Mouse (Mus musculus) neural tube, embryonic 14.5 days (tissue): ENCODE data around the gene Actr8. TPM values are rescaled to one million over a fixed set of nuclear protein-coding genes. Genes with fewer than 3 reads are reported as not detected.

ENCODE experiments used
- ATAC-seq: fragments of 200-750 bp; cut with Nextera tagmentation; 2 replicates; pipeline ENCODE4 v1.8.0; 2017; ENCODE audit warnings: low read depth, mild to moderate bottlenecking, moderate TSS enrichment, moderate library complexity
- H3K27ac ChIP-seq: fragments of 300-500 bp; sonication (generic); 2 replicates; pipeline ENCODE4 v1.5.1; 2014; ENCODE audit warnings: low read depth, mild to moderate bottlenecking, control low read depth, low read length, moderate library complexity, mixed read lengths
- H3K27me3 ChIP-seq: fragments of 300-500 bp; sonication (generic); 2 replicates; pipeline ENCODE4 v1.6.1; 2014; ENCODE audit warnings: low read length; ENCODE audit not compliant: control insufficient read depth, insufficient read depth
- H3K36me3 ChIP-seq: fragments of 300-500 bp; sonication (generic); 2 replicates; pipeline ENCODE4 v1.6.1; 2014; ENCODE audit warnings: low read length, mixed read lengths; ENCODE audit not compliant: control insufficient read depth, insufficient read depth
- H3K4me1 ChIP-seq: fragments of 300-500 bp; sonication (generic); 2 replicates; pipeline ENCODE4 v1.6.1; 2014; ENCODE audit warnings: low read length; ENCODE audit not compliant: control insufficient read depth, insufficient read depth
- H3K4me2 ChIP-seq: fragments of 300-500 bp; sonication (generic); 2 replicates; pipeline ENCODE4 v1.6.1; 2014; ENCODE audit warnings: mild to moderate bottlenecking, low read depth, low read length, control low read depth
- H3K4me3 ChIP-seq: fragments of 300-500 bp; sonication (generic); 2 replicates; pipeline ENCODE4 v1.5.1; 2014; ENCODE audit warnings: low read depth, low read length, control low read depth, mixed read lengths
- H3K9ac ChIP-seq: fragments of 300-500 bp; sonication (generic); replicated peaks from 2 replicates; pipeline ENCODE4 v1.6.1; 2014; ENCODE audit warnings: low read depth, mild to moderate bottlenecking, control low read depth, low read length, mixed read lengths
- H3K9me3 ChIP-seq: fragments of 300-500 bp; sonication (generic); 2 replicates; pipeline ENCODE4 v1.6.1; 2016; ENCODE audit warnings: low read length; ENCODE audit not compliant: control insufficient read depth
- WGBS: fragments of 180-500 bp; shearing (Covaris S2); extraction: QIAGEN DNeasy Blood & Tissue Kit; methylation state at CpG from one replicate; pipeline ENCODE4 v1.1.7; 2014; 5-methylcytosine and 5-hydroxymethylcytosine counted together
- polyA plus RNA-seq: library from polyadenylated mRNA; unstranded; fragments of >200 nt; fragmentation: Nextera tagmentation; extraction: Ambion mirVana; gene quantifications from 2 replicates; pipeline ENCODE4 v1.2.1, GENCODE M21; 2014

Actr8 gene
- polyA plus RNA-seq, 1 experiment from 2014 or later = 71.3 TPM

- no peak for ATAC-seq
- Histone ChIP-seq H3K36me3 (no peaks in the 10 kb centered on the region), H3K27ac (no peak overlapping the region), H3K4me1 (no peaks in the 10 kb centered on the region), H3K4me2 (no peak overlapping the region), H3K9me3 (no peaks in the 10 kb centered on the region), H3K4me3 (no peak overlapping the region), H3K9ac (no peak overlapping the region), H3K27me3 (no peaks in the 10 kb centered on the region)
- 51% methylated on average over 9 of the region's 9 CpGs for WGBS
Observed at GRCm38 (mm10) chr14:30019792-30020575, 41.8 kb downstream of the Actr8 start.

GRCm38 (mm10) chr14:30022471-30022870, 44.3 kb downstream of the Actr8 start:
- Histone ChIP-seq H3K4me3 (no peak overlapping the region), H3K9ac (no peak overlapping the region), H3K27me3 (no peaks in the 10 kb centered on the region), H3K4me2 (no peak overlapping the region), H3K4me1 (no peaks in the 10 kb centered on the region), H3K27ac (no peak overlapping the region), H3K9me3 (no peaks in the 10 kb centered on the region), H3K36me3 (no peaks in the 10 kb centered on the region)
- 94% methylated on average over 6 of the region's 6 CpGs for WGBS
- no peak for ATAC-seq

GRCm38 (mm10) chr14:30024387-30024786, 46.2 kb downstream of the Actr8 start:
- no peaks in the 10 kb centered on the region for H3K4me1 ChIP-seq
- ATAC-seq = no peak
- H3K27me3 ChIP-seq = no peaks in the 10 kb centered on the region
- H3K4me3 ChIP-seq = no peak overlapping the region
- H3K36me3 ChIP-seq = no peaks in the 10 kb centered on the region
- no peaks in the 10 kb centered on the region for H3K9me3 ChIP-seq
- H3K27ac ChIP-seq = no peak overlapping the region
- 66% methylated on average over 7 of the region's 7 CpGs for WGBS
- H3K4me2 ChIP-seq = no peak overlapping the region
- H3K9ac ChIP-seq = no peak overlapping the region

GRCm38 (mm10) chr14:30027378-30027777, 49.2 kb downstream of the Actr8 start:
- no peaks in the 10 kb centered on the region for H3K36me3 ChIP-seq
- no peak for ATAC-seq
- no peak overlapping the region for H3K4me3 ChIP-seq
- 51% methylated on average over 2 of the region's 2 CpGs for WGBS
- H3K9me3 ChIP-seq = no peaks in the 10 kb centered on the region
- no peak overlapping the region for H3K4me2 ChIP-seq
- no peak overlapping the region for H3K27ac ChIP-seq
- H3K9ac ChIP-seq = no peak overlapping the region
- no peaks in the 10 kb centered on the region for H3K4me1 ChIP-seq
- H3K27me3 ChIP-seq = no peaks in the 10 kb centered on the region

- 61% methylated on average over 8 of the region's 8 CpGs for WGBS
- no peaks in the 10 kb centered on the region for H3K9me3 ChIP-seq
- H3K27me3 ChIP-seq = no peaks in the 10 kb centered on the region
- H3K4me2 ChIP-seq = no peak overlapping the region
- no peak overlapping the region for H3K27ac ChIP-seq
- no peak for ATAC-seq
- no peaks in the 10 kb centered on the region for H3K4me1 ChIP-seq
- H3K36me3 ChIP-seq = no peaks in the 10 kb centered on the region
- H3K9ac ChIP-seq = no peak overlapping the region
- no peak overlapping the region for H3K4me3 ChIP-seq
Observed at GRCm38 (mm10) chr14:30033405-30033804, 55.3 kb downstream of the Actr8 start.

GRCm38 (mm10) chr14:30038431-30038830, 60.3 kb downstream of the Actr8 start:
- H3K27ac ChIP-seq = no peak overlapping the region

GRCm38 (mm10) chr14:30039413-30039812, 61.3 kb downstream of the Actr8 start:
- no peak overlapping the region for H3K27ac ChIP-seq
- H3K4me1 ChIP-seq = no peaks in the 10 kb centered on the region
- WGBS = 90% methylated on average over 4 of the region's 4 CpGs

More at GRCm38 (mm10) chr14:30038431-30038830, 60.3 kb downstream of the Actr8 start:
- Histone ChIP-seq H3K36me3 (no peaks in the 10 kb centered on the region), H3K9ac (no peak overlapping the region), H3K9me3 (no peaks in the 10 kb centered on the region), H3K4me2 (no peak overlapping the region), H3K4me3 (no peak overlapping the region), H3K4me1 (no peaks in the 10 kb centered on the region), H3K27me3 (no peaks in the 10 kb centered on the region)
- 91% methylated on average over 18 of the region's 18 CpGs for WGBS
- ATAC-seq = no peak

GRCm38 (mm10) chr14:30041836-30042235, 63.7 kb downstream of the Actr8 start:
- Histone ChIP-seq H3K36me3 (no peaks in the 10 kb centered on the region), H3K9ac (no peak overlapping the region), H3K9me3 (no peaks in the 10 kb centered on the region), H3K27me3 (no peaks in the 10 kb centered on the region), H3K4me2 (no peak overlapping the region), H3K27ac (no peak overlapping the region), H3K4me3 (no peak overlapping the region), H3K4me1 (no peaks in the 10 kb centered on the region)
- WGBS = 81% methylated on average over 9 of the region's 9 CpGs
- ATAC-seq = no peak

More at GRCm38 (mm10) chr14:30039413-30039812, 61.3 kb downstream of the Actr8 start:
- no peak for ATAC-seq
- no peak overlapping the region for H3K9ac ChIP-seq
- no peaks in the 10 kb centered on the region for H3K9me3 ChIP-seq
- no peaks in the 10 kb centered on the region for H3K36me3 ChIP-seq
- no peak overlapping the region for H3K4me3 ChIP-seq
- no peaks in the 10 kb centered on the region for H3K27me3 ChIP-seq
- H3K4me2 ChIP-seq = no peak overlapping the region

GRCm38 (mm10) chr14:30043356-30043940, 65.3 kb downstream of the Actr8 start:
- Histone ChIP-seq H3K27me3 (no peaks in the 10 kb centered on the region), H3K27ac (no peak overlapping the region), H3K36me3 (no peaks in the 10 kb centered on the region), H3K9me3 (no peaks in the 10 kb centered on the region), H3K4me1 (no peaks in the 10 kb centered on the region), H3K4me3 (no peak overlapping the region), H3K4me2 (no peak overlapping the region), H3K9ac (no peak overlapping the region)
- no peak for ATAC-seq
- 89% methylated on average over 7 of the region's 7 CpGs for WGBS
